Mouse (Mus musculus): ENCODE measurements around the gene Lrrc10. TPM values are rescaled to one million over a fixed set of nuclear protein-coding genes. Genes with fewer than 3 reads are reported as not detected.
A peak's percentile ranks its signal among the peaks of the same experiment; 100 is the strongest.

The Lrrc10 gene
- not detected in 2 replicates for polyA plus RNA-seq (2014; fragmentation: Nextera tagmentation; extraction: Ambion mirVana)

- DNase-seq (ENCODE audit: low spot score) = peak; percentile 32
- H3K36me3 ChIP-seq (ENCODE audit: control insufficient read depth, insufficient read depth, low read length) = peaks cover 23% of the 10 kb centered on the region
- ATAC-seq = peak; percentile 60; the same call in 1 of the 2 replicates
- no peak within 1 kb of the TSS; the same call in 1 of the 2 replicates for H3K4me3 ChIP-seq (ENCODE audit: low read depth, low read length)
- H3K27ac ChIP-seq (ENCODE audit: low read depth, low read length) = no peak within 1 kb of the TSS
- H3K4me2 ChIP-seq (ENCODE audit: low read length) = peak within 1 kb of the TSS; percentile 33
- H3K4me1 ChIP-seq (ENCODE audit: control insufficient read depth, insufficient read depth, low read length) = no peaks in the 10 kb centered on the region
- H3K9me3 ChIP-seq (replicated peaks; ENCODE audit: control insufficient read depth, low read length) = no peaks in the 10 kb centered on the region
- WGBS = 52% methylated on average over 40 of the region's 40 CpGs
- H3K27me3 ChIP-seq (replicated peaks; ENCODE audit: control insufficient read depth, insufficient read depth, low read length) = no peaks in the 10 kb centered on the region
- H3K9ac ChIP-seq (ENCODE audit: low read length) = no peak within 1 kb of the TSS
These were observed at the start of gene Lrrc10 for GRCm38 (mm10) chr10:117045175-117046056. Gene Lrrc10 (plus strand): TSS chr10:117045341.

GRCm38 (mm10) chr10:116995584-116996235, 49.4 kb upstream of the Lrrc10 start:
- no peaks in the 10 kb centered on the region for H3K27me3 ChIP-seq (replicated peaks; ENCODE audit: control insufficient read depth, insufficient read depth, low read length)
- no peaks in the 10 kb centered on the region for H3K36me3 ChIP-seq (ENCODE audit: control insufficient read depth, insufficient read depth, low read length)
- no peak overlapping the region for H3K9ac ChIP-seq (ENCODE audit: low read length)
- DNase-seq (ENCODE audit: low spot score) = no peak
- no peaks in the 10 kb centered on the region for H3K4me1 ChIP-seq (ENCODE audit: control insufficient read depth, insufficient read depth, low read length)
- WGBS = 76% methylated on average over 6 of the region's 6 CpGs
- H3K27ac ChIP-seq (ENCODE audit: low read depth, low read length) = no peak overlapping the region
- H3K4me3 ChIP-seq (ENCODE audit: low read depth, low read length) = no peak overlapping the region
- H3K4me2 ChIP-seq (ENCODE audit: low read length) = no peak overlapping the region
- ATAC-seq = no peak
- no peaks in the 10 kb centered on the region for H3K9me3 ChIP-seq (replicated peaks; ENCODE audit: control insufficient read depth, low read length)

GRCm38 (mm10) chr10:116996236-116996600, 48.9 kb upstream of the Lrrc10 start:
- Histone ChIP-seq H3K27me3 (replicated peaks; ENCODE audit: control insufficient read depth, insufficient read depth, low read length) (no peaks in the 10 kb centered on the region), H3K4me2 (ENCODE audit: low read length) (no peak overlapping the region), H3K36me3 (ENCODE audit: control insufficient read depth, insufficient read depth, low read length) (no peaks in the 10 kb centered on the region), H3K9me3 (replicated peaks; ENCODE audit: control insufficient read depth, low read length) (no peaks in the 10 kb centered on the region), H3K9ac (ENCODE audit: low read length) (no peak overlapping the region), H3K27ac (ENCODE audit: low read depth, low read length) (no peak overlapping the region), H3K4me1 (ENCODE audit: control insufficient read depth, insufficient read depth, low read length) (no peaks in the 10 kb centered on the region), H3K4me3 (ENCODE audit: low read depth, low read length) (no peak overlapping the region)
- WGBS = 92% methylated on average over 6 of the region's 6 CpGs
- ATAC-seq (no peak), DNase-seq (ENCODE audit: low spot score) (no peak)

GRCm38 (mm10) chr10:116998716-116999455, 46.3 kb upstream of the Lrrc10 start:
- Histone ChIP-seq H3K9ac (ENCODE audit: low read length) (no peak overlapping the region), H3K4me2 (ENCODE audit: low read length) (no peak overlapping the region), H3K4me3 (ENCODE audit: low read depth, low read length) (no peak overlapping the region), H3K27me3 (replicated peaks; ENCODE audit: control insufficient read depth, insufficient read depth, low read length) (no peaks in the 10 kb centered on the region), H3K27ac (ENCODE audit: low read depth, low read length) (no peak overlapping the region), H3K4me1 (ENCODE audit: control insufficient read depth, insufficient read depth, low read length) (no peaks in the 10 kb centered on the region), H3K36me3 (ENCODE audit: control insufficient read depth, insufficient read depth, low read length) (no peaks in the 10 kb centered on the region), H3K9me3 (replicated peaks; ENCODE audit: control insufficient read depth, low read length) (no peaks in the 10 kb centered on the region)
- no peak for ATAC-seq
- WGBS = 84% methylated on average over 17 of the region's 17 CpGs
- no peak for DNase-seq (ENCODE audit: low spot score)

GRCm38 (mm10) chr10:117000975-117001374, 44.2 kb upstream of the Lrrc10 start:
- no peak overlapping the region for H3K9ac ChIP-seq (ENCODE audit: low read length)
- H3K4me1 ChIP-seq (ENCODE audit: control insufficient read depth, insufficient read depth, low read length) = no peaks in the 10 kb centered on the region
- H3K27ac ChIP-seq (ENCODE audit: low read depth, low read length) = no peak overlapping the region
- 65% methylated on average over 12 of the region's 12 CpGs for WGBS
- H3K4me2 ChIP-seq (ENCODE audit: low read length) = no peak overlapping the region
- ATAC-seq (no peak), DNase-seq (ENCODE audit: low spot score) (peak; percentile 40)
- H3K9me3 ChIP-seq (replicated peaks; ENCODE audit: control insufficient read depth, low read length) = no peaks in the 10 kb centered on the region
- no peaks in the 10 kb centered on the region for H3K36me3 ChIP-seq (ENCODE audit: control insufficient read depth, insufficient read depth, low read length)
- H3K27me3 ChIP-seq (replicated peaks; ENCODE audit: control insufficient read depth, insufficient read depth, low read length) = no peaks in the 10 kb centered on the region
- H3K4me3 ChIP-seq (ENCODE audit: low read depth, low read length) = no peak overlapping the region

- no peak for ATAC-seq
- Histone ChIP-seq H3K27ac (ENCODE audit: low read depth, low read length) (no peak overlapping the region), H3K36me3 (ENCODE audit: control insufficient read depth, insufficient read depth, low read length) (no peaks in the 10 kb centered on the region), H3K9me3 (replicated peaks; ENCODE audit: control insufficient read depth, low read length) (no peaks in the 10 kb centered on the region), H3K27me3 (replicated peaks; ENCODE audit: control insufficient read depth, insufficient read depth, low read length) (no peaks in the 10 kb centered on the region), H3K4me1 (ENCODE audit: control insufficient read depth, insufficient read depth, low read length) (no peaks in the 10 kb centered on the region), H3K4me2 (ENCODE audit: low read length) (no peak overlapping the region), H3K9ac (ENCODE audit: low read length) (no peak overlapping the region), H3K4me3 (ENCODE audit: low read depth, low read length) (no peak overlapping the region)
- 71% methylated on average over 5 of the region's 5 CpGs for WGBS
- DNase-seq (ENCODE audit: low spot score) = no peak
These were observed 40.4 kb upstream of the Lrrc10 start for GRCm38 (mm10) chr10:117004695-117005094.

GRCm38 (mm10) chr10:117005707-117006464, 39.3 kb upstream of the Lrrc10 start:
- WGBS = 80% methylated on average over 12 of the region's 12 CpGs
- DNase-seq (ENCODE audit: low spot score) = no peak
- no peaks in the 10 kb centered on the region for H3K4me1 ChIP-seq (ENCODE audit: control insufficient read depth, insufficient read depth, low read length)
- H3K4me3 ChIP-seq (ENCODE audit: low read depth, low read length) = no peak overlapping the region
- no peaks in the 10 kb centered on the region for H3K27me3 ChIP-seq (replicated peaks; ENCODE audit: control insufficient read depth, insufficient read depth, low read length)
- no peak for ATAC-seq
- H3K36me3 ChIP-seq (ENCODE audit: control insufficient read depth, insufficient read depth, low read length) = no peaks in the 10 kb centered on the region
- no peak overlapping the region for H3K27ac ChIP-seq (ENCODE audit: low read depth, low read length)
- no peaks in the 10 kb centered on the region for H3K9me3 ChIP-seq (replicated peaks; ENCODE audit: control insufficient read depth, low read length)
- H3K4me2 ChIP-seq (ENCODE audit: low read length) = no peak overlapping the region
- no peak overlapping the region for H3K9ac ChIP-seq (ENCODE audit: low read length)

- Histone ChIP-seq H3K4me2 (ENCODE audit: low read length) (no peak overlapping the region), H3K9ac (ENCODE audit: low read length) (no peak overlapping the region), H3K36me3 (ENCODE audit: control insufficient read depth, insufficient read depth, low read length) (no peaks in the 10 kb centered on the region), H3K9me3 (replicated peaks; ENCODE audit: control insufficient read depth, low read length) (no peaks in the 10 kb centered on the region), H3K27me3 (replicated peaks; ENCODE audit: control insufficient read depth, insufficient read depth, low read length) (no peaks in the 10 kb centered on the region), H3K4me1 (ENCODE audit: control insufficient read depth, insufficient read depth, low read length) (no peaks in the 10 kb centered on the region), H3K27ac (ENCODE audit: low read depth, low read length) (no peak overlapping the region), H3K4me3 (ENCODE audit: low read depth, low read length) (no peak overlapping the region)
- WGBS = 94% methylated on average over 6 of the region's 6 CpGs
- DNase-seq (ENCODE audit: low spot score) (no peak), ATAC-seq (no peak)
These were observed 35.5 kb upstream of the Lrrc10 start for GRCm38 (mm10) chr10:117009691-117010090.

Measured in forebrain, embryonic 14.5 days (tissue).